Mouse (Mus musculus): ENCODE measurements around the gene Emc3. TPM values are rescaled to one million over a fixed set of nuclear protein-coding genes. Genes with fewer than 3 reads are reported as not detected.

The Emc3 gene
- total and polyA plus RNA-seq, 3 experiments, result 52.7 to 90.9 (median 64.6) TPM

- TF ChIP-seq KAT2A (IDR thresholded peaks at IDR 0.05; ENCODE audit: insufficient replicate concordance, low read length) (no peak), JUN (IDR thresholded peaks at IDR 0.05; ENCODE audit: insufficient read depth, low read depth, low read length) (no peak), POLR2AphosphoS2 (IDR thresholded peaks at IDR 0.05; ENCODE audit: low read depth, low read length) (no peak), IRF4 (IDR thresholded peaks at IDR 0.05; ENCODE audit: low read depth, low read length) (no peak), TCF12 (IDR thresholded peaks at IDR 0.05; ENCODE audit: low read depth, low read length) (no peak), MYC (IDR thresholded peaks at IDR 0.05; ENCODE audit: low read depth, low read length) (no peak), POLR2A (IDR thresholded peaks at IDR 0.05; ENCODE audit: low read depth, low read length) (no peak), CHD2 (IDR thresholded peaks at IDR 0.05; ENCODE audit: low read length) (no peak), ZC3H11A (IDR thresholded peaks at IDR 0.05; ENCODE audit: low read depth, low read length) (no peak), SMC3 (IDR thresholded peaks at IDR 0.05; ENCODE audit: low read depth, low read length) (no peak), ELF1 (IDR thresholded peaks at IDR 0.05; ENCODE audit: low read depth, low read length) (no peak), E2F4 (IDR thresholded peaks at IDR 0.05; ENCODE audit: insufficient replicate concordance, low read depth, low read length) (no peak), EP300 (IDR thresholded peaks at IDR 0.05; ENCODE audit: low read length) (no peak)
- peaks cover 51 to 86% of the 10 kb centered on the region in 2 experiments for H3K36me3 ChIP-seq (replicated peaks in 1 of 2; ENCODE audit: control insufficient read depth in 1 of 2, insufficient read depth in 1 of 2, low read length in 1 of 2)
- H3K9me3 ChIP-seq (replicated peaks; ENCODE audit: low read length), result no peaks in the 10 kb centered on the region
- H3K27ac ChIP-seq (ENCODE audit: insufficient read depth, low read depth), result no peak overlapping the region
- H3K79me2 ChIP-seq (replicated peaks; ENCODE audit: control insufficient read depth, extremely low read depth, insufficient read depth, poor library complexity, severe bottlenecking), result no peaks in the 10 kb centered on the region
- H3K4me1 ChIP-seq (ENCODE audit: control insufficient read depth in 1 of 2, insufficient read depth in 2 of 2), result no peaks in the 10 kb centered on the region
- in situ Hi-C loops (cut with MboI; ENCODE audit: low pct_ligation_motif_present, low pct_unique_long_range_greater_than_20kb, low sequenced_read_pairs), result no loop called here
- no peak for DNase-seq (ENCODE audit: extremely low read depth)
- H3K4me3 ChIP-seq (replicated peaks in 1 of 3; ENCODE audit: low read depth in 2 of 3, low read length in 2 of 3, poor library complexity in 1 of 3), result no peak overlapping the region
- H3K9ac ChIP-seq (ENCODE audit: insufficient read depth, low read depth), result no peak overlapping the region
- dilution Hi-C loops (cut with MboI; ENCODE audit: extremely low pct_ligation_motif_present, extremely low pct_unique_long_range_greater_than_20kb, low sequenced_read_pairs), result no loop called here
- H3K4me2 ChIP-seq (ENCODE audit: insufficient read depth, low read depth, poor library complexity, severe bottlenecking), result no peak overlapping the region
- no peaks in the 10 kb centered on the region for H3K27me3 ChIP-seq (replicated peaks)
Observed at GRCm38 (mm10) chr6:113579306-113579705, 47.9 kb upstream of the Emc3 start.

- DNase-seq (ENCODE audit: extremely low read depth), result no peak
- no peak overlapping the region for H3K27ac ChIP-seq (ENCODE audit: insufficient read depth, low read depth)
- in situ Hi-C loops (cut with MboI; ENCODE audit: low pct_ligation_motif_present, low pct_unique_long_range_greater_than_20kb, low sequenced_read_pairs) (no loop called here), dilution Hi-C loops (cut with MboI; ENCODE audit: extremely low pct_ligation_motif_present, extremely low pct_unique_long_range_greater_than_20kb, low sequenced_read_pairs) (no loop called here)
- no peaks in the 10 kb centered on the region for H3K27me3 ChIP-seq (replicated peaks)
- H3K9me3 ChIP-seq (replicated peaks; ENCODE audit: low read length), result no peaks in the 10 kb centered on the region
- no peaks in the 10 kb centered on the region for H3K4me1 ChIP-seq (ENCODE audit: control insufficient read depth in 1 of 2, insufficient read depth in 2 of 2)
- no peaks in the 10 kb centered on the region for H3K79me2 ChIP-seq (replicated peaks; ENCODE audit: control insufficient read depth, extremely low read depth, insufficient read depth, poor library complexity, severe bottlenecking)
- H3K4me2 ChIP-seq (ENCODE audit: insufficient read depth, low read depth, poor library complexity, severe bottlenecking), result no peak overlapping the region
- no peak overlapping the region for H3K9ac ChIP-seq (ENCODE audit: insufficient read depth, low read depth)
- H3K4me3 ChIP-seq (replicated peaks in 1 of 3; ENCODE audit: low read depth in 2 of 3, low read length in 2 of 3, poor library complexity in 1 of 3), result no peak overlapping the region
- TF ChIP-seq MAFK (IDR thresholded peaks at IDR 0.05; ENCODE audit: insufficient replicate concordance, low read length), result no peak
- no peak for TF ChIP-seq POLR2AphosphoS2 (IDR thresholded peaks at IDR 0.05; ENCODE audit: low read depth, low read length)
- TF ChIP-seq USF1 (IDR thresholded peaks at IDR 0.05; ENCODE audit: low read depth, low read length), result no peak
- no peak for TF ChIP-seq RAD21 (IDR thresholded peaks at IDR 0.05; ENCODE audit: low read depth, low read length)
- TF ChIP-seq MXI1 (IDR thresholded peaks at IDR 0.05; ENCODE audit: low read depth, low read length), result no peak
- TF ChIP-seq ETS1 (conservative IDR thresholded peaks at IDR 0.05; ENCODE audit: low read depth, low read length), result no peak
- H3K36me3 ChIP-seq (replicated peaks in 1 of 2; ENCODE audit: control insufficient read depth in 1 of 2, insufficient read depth in 1 of 2, low read length in 1 of 2), result peaks cover 54 to 82% of the 10 kb centered on the region in 2 experiments
Observed at GRCm38 (mm10) chr6:113576044-113576443, 44.6 kb upstream of the Emc3 start.
